Mouse (Mus musculus) lung, embryonic 14.5 days (tissue): ENCODE data around the gene Nprl3. TPM values are rescaled to one million over a fixed set of nuclear protein-coding genes. Genes with fewer than 3 reads are reported as not detected.

ENCODE experiments used
- ATAC-seq: fragments of 200-750 bp; cut with Nextera tagmentation; 2 replicates; pipeline ENCODE4 v1.8.0; 2017; ENCODE audit warnings: mild to moderate bottlenecking, moderate TSS enrichment, moderate library complexity; ENCODE audit not compliant: insufficient read depth
- DNase-seq: peaks from one replicate; pipeline ENCODE4 v3.0.0-alpha.2; 2015
- H3K27ac ChIP-seq: fragments of 300-500 bp; sonication (generic); 2 replicates; pipeline ENCODE4 v1.5.1; 2014; ENCODE audit warnings: low read depth, mild to moderate bottlenecking, moderate library complexity
- H3K27me3 ChIP-seq: fragments of 300-500 bp; sonication (generic); 2 replicates; pipeline ENCODE4 v1.6.1; 2014; ENCODE audit warnings: low read length, control low read depth; ENCODE audit not compliant: insufficient read depth
- H3K36me3 ChIP-seq: fragments of 300-500 bp; sonication (generic); 2 replicates; pipeline ENCODE4 v1.6.1; 2014; ENCODE audit warnings: control low read depth; ENCODE audit not compliant: insufficient read depth
- H3K4me1 ChIP-seq: fragments of 300-500 bp; sonication (generic); 2 replicates; pipeline ENCODE4 v1.6.1; 2014; ENCODE audit warnings: antibody characterized with exemption, control low read depth; ENCODE audit not compliant: insufficient read depth
- H3K4me2 ChIP-seq: fragments of 300-500 bp; sonication (generic); 2 replicates; pipeline ENCODE4 v1.6.1; 2014; ENCODE audit warnings: mild to moderate bottlenecking
- H3K4me3 ChIP-seq: fragments of 300-500 bp; sonication (generic); 2 replicates; pipeline ENCODE4 v1.5.1; 2014; ENCODE audit warnings: low read depth, low read length
- H3K9ac ChIP-seq: fragments of 300-500 bp; sonication (generic); 2 replicates; pipeline ENCODE4 v1.6.1; 2014
- H3K9me3 ChIP-seq: fragments of 300-500 bp; sonication (generic); 2 replicates; pipeline ENCODE4 v1.6.1; 2016; ENCODE audit warnings: low read depth, low read length, control low read depth
- CTCF ChIP-seq: IDR thresholded peaks from 2 replicates; pipeline ENCODE4 v1.5.1; 2016; ENCODE audit warnings: antibody characterized with exemption, low read depth
- WGBS: fragments of 180-500 bp; shearing (Covaris S2); extraction: QIAGEN DNeasy Blood & Tissue Kit; methylation state at CpG from one replicate; pipeline ENCODE4 v1.1.7; 2014; 5-methylcytosine and 5-hydroxymethylcytosine counted together
- polyA plus RNA-seq: library from polyadenylated mRNA; unstranded; fragments of >200 nt; fragmentation: Nextera tagmentation; extraction: Ambion mirVana; gene quantifications from 2 replicates; pipeline ENCODE4 v1.2.1, GENCODE M21; 2014

The Nprl3 gene
- 44.0 and 46.3 TPM in 2 replicates for polyA plus RNA-seq

DNA sequence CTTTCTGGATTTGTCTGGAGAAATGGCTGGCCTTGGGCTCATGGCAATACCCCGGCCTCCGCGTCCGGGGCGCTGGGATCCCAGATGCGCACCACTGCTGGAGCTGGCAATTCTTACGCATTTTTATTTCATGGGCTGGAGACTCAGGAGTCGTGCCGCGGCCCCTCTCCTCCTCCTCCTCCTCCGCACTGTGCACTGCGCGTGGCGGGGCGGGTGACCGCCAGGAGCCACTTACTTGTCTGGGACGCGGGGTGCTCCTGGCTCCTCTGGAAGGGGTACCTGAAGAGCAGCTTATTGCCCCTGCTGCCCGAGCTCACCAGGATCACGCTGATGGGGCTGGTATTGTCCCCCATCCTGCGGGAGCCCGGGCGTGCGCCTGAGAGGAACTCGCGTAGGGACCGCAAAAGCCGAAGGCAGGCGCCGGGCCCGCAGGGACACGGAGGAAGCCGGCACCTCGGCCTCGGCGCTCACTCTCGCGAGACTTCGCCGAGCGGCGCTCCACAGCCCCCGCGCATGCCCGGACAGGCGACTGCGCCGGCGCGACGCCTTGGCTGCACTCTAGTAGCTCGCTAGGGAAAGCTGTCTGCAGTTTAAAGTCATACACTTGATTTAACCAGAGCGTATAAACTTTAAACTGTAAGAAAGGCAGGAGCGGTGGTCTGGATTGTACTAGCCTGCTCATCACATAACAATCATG is at the start of gene Nprl3:
TSS of gene Nprl3 (minus strand) at position 520 of the 697 bp plus-strand sequence.
- Histone ChIP-seq H3K9ac (peak within 1 kb of the TSS; percentile 95), H3K4me2 (peak within 1 kb of the TSS; percentile 76), H3K27me3 (no peaks in the 10 kb centered on the region), H3K4me1 (no peaks in the 10 kb centered on the region), H3K36me3 (0 out of 2 replicates have a peak, but pooled peaks cover 3% of the 10 kb centered on the region), H3K9me3 (no peaks in the 10 kb centered on the region), H3K4me3 (peak within 1 kb of the TSS; percentile 86), H3K27ac (peak within 1 kb of the TSS; percentile 97)
- ATAC-seq (peak; percentile 99), DNase-seq (peak; percentile 99)
- WGBS = under 1% methylated on average over 54 of the region's 54 CpGs
- no peak for TF ChIP-seq CTCF

DNA sequence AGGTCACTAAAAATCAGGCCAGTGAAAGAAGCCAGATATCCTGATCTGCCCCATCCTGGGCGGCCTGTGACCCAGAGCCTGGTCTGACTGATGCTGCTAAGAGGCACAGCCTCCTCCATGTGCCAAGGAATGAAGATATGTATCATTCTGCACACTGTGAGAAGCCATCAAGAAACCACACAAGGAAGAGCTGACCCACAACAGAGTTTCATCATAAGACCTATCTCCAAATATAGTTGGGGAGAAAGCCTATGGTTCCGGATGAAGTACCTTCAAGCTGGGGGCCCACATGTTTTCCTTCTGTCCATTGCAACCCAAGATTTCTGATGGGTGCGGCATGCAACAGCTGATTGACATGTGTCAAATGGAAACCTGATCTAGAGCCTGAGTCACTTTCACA is 48.5 kb upstream of the Nprl3 start:
- ATAC-seq (no peak), DNase-seq (no peak)
- Histone ChIP-seq H3K9me3 (no peaks in the 10 kb centered on the region), H3K27ac (no peak overlapping the region), H3K4me2 (no peak overlapping the region), H3K36me3 (no peaks in the 10 kb centered on the region), H3K4me3 (no peak overlapping the region), H3K9ac (no peak overlapping the region), H3K27me3 (no peaks in the 10 kb centered on the region), H3K4me1 (no peaks in the 10 kb centered on the region)
- TF ChIP-seq CTCF = no peak
- WGBS = 75% methylated on average over 3 of the region's 3 CpGs

DNA sequence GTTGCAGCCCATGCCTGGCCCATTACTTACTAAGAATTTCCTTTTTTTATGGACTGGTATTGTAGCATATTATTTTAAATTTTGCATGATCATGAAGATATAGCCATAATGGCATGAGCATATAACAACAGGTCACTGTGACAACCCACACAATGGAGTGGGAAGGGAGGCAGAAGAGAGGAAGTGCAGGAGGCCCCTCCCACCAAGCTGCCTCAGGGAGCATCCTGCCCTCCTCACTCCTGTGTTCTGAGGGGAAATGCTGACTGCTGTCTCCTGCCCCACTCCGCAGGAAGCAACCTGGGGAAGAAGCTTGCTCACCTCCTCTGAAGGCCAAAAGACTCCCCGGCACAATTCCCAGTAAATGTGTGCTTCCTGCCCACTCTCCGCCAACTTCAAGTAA is 42.4 kb upstream of the Nprl3 start:
- no peaks in the 10 kb centered on the region; the same call in 1 of the 2 replicates for H3K4me1 ChIP-seq
- H3K9me3 ChIP-seq = no peaks in the 10 kb centered on the region
- H3K9ac ChIP-seq = no peak overlapping the region
- ATAC-seq = no peak
- TF ChIP-seq CTCF = no peak
- no peak overlapping the region for H3K27ac ChIP-seq
- H3K27me3 ChIP-seq = no peaks in the 10 kb centered on the region
- no peak for DNase-seq
- H3K36me3 ChIP-seq = no peaks in the 10 kb centered on the region
- no peak overlapping the region for H3K4me2 ChIP-seq
- H3K4me3 ChIP-seq = no peak overlapping the region
- 69% methylated on average over 3 of the region's 3 CpGs for WGBS

DNA sequence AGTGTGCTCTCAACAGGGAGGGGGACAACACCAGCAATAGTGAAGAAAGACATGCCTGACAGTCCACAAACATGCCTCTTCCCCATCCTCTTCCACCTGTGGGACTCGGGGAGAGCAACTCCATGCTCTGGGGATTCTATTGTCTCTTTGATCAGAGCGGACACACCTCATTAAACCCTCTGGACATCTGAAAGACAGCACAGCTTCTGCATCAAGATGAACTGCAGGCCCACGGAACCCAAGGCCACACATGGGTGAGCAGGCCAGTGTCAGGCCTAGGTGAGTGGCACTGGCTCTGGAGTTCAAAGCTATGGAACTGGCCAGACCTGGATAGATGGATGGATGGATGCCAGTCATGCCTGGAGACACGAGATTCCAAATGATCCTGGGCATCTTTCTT is 41.9 kb upstream of the Nprl3 start:
- ATAC-seq (no peak), DNase-seq (no peak)
- no peak overlapping the region for H3K27ac ChIP-seq
- H3K9ac ChIP-seq = no peak overlapping the region
- H3K4me1 ChIP-seq = no peaks in the 10 kb centered on the region; the same call in 1 of the 2 replicates
- 60% methylated on average over 4 of the region's 4 CpGs for WGBS
- H3K4me3 ChIP-seq = no peak overlapping the region
- H3K36me3 ChIP-seq = no peaks in the 10 kb centered on the region
- no peak for TF ChIP-seq CTCF
- H3K27me3 ChIP-seq = no peaks in the 10 kb centered on the region
- no peak overlapping the region for H3K4me2 ChIP-seq
- no peaks in the 10 kb centered on the region for H3K9me3 ChIP-seq

DNA sequence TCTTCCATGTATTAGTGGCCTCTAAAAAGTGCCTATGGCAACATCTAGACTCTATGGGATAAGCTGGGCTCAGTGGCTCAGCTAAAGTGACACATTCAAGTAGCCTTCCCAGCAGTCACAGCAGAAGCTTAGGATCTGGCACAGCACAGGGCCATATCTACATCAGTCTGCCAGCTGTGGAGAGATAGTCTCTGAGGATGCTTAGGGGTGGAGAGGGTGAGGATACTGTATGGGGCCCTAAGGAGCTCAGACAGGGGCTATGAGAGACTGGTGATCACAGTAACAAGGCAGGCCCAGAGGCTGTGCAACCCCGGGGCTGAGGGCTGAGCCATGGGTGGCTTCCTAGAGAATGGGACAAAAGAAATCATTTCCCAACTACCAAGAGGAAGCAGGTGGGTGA is 39.5 kb upstream of the Nprl3 start:
- DNase-seq (no peak), ATAC-seq (no peak)
- no peak for TF ChIP-seq CTCF
- 86% methylated on average over 1 of the region's 1 CpGs for WGBS
- no peaks in the 10 kb centered on the region for H3K27me3 ChIP-seq
- H3K9me3 ChIP-seq = no peaks in the 10 kb centered on the region
- H3K27ac ChIP-seq = no peak overlapping the region
- no peaks in the 10 kb centered on the region; the same call in 1 of the 2 replicates for H3K4me1 ChIP-seq
- H3K36me3 ChIP-seq = no peaks in the 10 kb centered on the region
- no peak overlapping the region for H3K9ac ChIP-seq
- H3K4me2 ChIP-seq = no peak overlapping the region
- no peak overlapping the region for H3K4me3 ChIP-seq

DNA sequence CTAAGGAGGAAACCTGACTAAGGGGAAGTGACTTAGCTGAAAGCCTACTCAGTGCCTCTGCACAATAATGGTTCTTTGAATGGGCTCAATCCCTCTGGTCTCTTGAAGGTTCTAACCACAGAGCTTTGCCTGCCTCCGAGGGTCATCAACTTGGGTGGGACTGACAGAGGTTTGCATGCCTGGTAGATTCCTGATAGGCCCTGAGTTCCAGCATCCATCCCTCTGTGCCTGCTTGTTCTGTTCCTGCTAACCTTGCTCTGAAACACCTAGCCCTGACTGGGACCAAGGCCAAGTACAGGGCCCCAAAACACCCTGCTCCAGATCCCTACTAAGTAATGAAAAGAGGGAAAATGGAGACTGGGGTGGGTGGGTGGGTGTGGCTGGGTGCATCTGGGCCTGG is 35.9 kb upstream of the Nprl3 start:
- 82% methylated on average over 1 of the region's 1 CpGs for WGBS
- Histone ChIP-seq H3K4me1 (no peaks in the 10 kb centered on the region; the same call in 1 of the 2 replicates), H3K9me3 (no peaks in the 10 kb centered on the region), H3K4me2 (no peak overlapping the region), H3K27ac (no peak overlapping the region), H3K36me3 (no peaks in the 10 kb centered on the region), H3K4me3 (no peak overlapping the region), H3K9ac (no peak overlapping the region), H3K27me3 (0 out of 2 replicates have a peak, but pooled peaks cover 6% of the 10 kb centered on the region)
- no peak for TF ChIP-seq CTCF
- DNase-seq (no peak), ATAC-seq (no peak)

DNA sequence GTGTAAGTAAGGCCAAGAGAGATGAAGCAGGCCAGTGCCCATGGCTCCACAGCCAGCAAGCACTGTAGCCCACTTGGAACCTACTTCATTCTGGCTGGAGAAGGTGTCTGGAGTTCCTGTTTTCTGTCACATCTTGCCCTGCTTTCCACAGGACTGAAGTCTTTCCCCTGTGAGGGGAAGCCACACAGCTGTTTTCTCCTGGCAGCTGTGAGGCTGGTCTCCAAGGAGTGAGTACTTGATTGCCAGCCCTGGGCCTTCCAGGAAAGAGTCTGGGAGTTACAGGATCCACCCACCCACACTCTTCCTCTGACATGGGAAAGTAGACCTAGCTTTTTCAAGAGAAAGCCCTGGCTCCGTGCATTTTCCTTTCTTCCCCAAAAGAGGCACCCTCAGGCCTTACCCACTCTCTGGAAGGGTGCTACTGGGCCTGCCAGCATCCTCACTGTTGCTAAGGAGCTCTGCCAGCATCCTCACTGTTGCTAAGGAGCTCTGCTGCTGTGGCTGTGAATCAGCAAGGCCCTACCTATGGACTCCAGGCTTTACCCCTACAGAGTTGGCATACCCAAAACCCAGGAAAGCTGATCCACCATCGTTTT is 35.4 kb upstream of the Nprl3 start:
- Histone ChIP-seq H3K4me2 (no peak overlapping the region), H3K36me3 (no peaks in the 10 kb centered on the region), H3K4me1 (no peaks in the 10 kb centered on the region; the same call in 1 of the 2 replicates), H3K9me3 (no peaks in the 10 kb centered on the region), H3K4me3 (no peak overlapping the region), H3K9ac (no peak overlapping the region), H3K27ac (no peak overlapping the region), H3K27me3 (0 out of 2 replicates have a peak, but pooled peaks cover 6% of the 10 kb centered on the region)
- ATAC-seq = no peak
- no peak for TF ChIP-seq CTCF
- DNase-seq = no peak
- WGBS = 42% methylated on average over 2 of the region's 2 CpGs
